Mouse (Mus musculus) neural tube, postnatal 0 days (tissue): Measurements from ENCODE around the gene Fbxw17. TPM values are rescaled to one million over a fixed set of nuclear protein-coding genes. Genes with fewer than 3 reads are reported as not detected.

Experiments used
- polyA plus RNA-seq: library from polyadenylated mRNA; unstranded; fragments of >200 nt; fragmentation: Nextera tagmentation; extraction: Ambion mirVana; gene quantifications from 2 replicates; pipeline ENCODE4 v1.2.1, GENCODE M21; 2015

Gene Fbxw17
- polyA plus RNA-seq = 28.5 and 34.8 TPM in 2 replicates

DNA sequence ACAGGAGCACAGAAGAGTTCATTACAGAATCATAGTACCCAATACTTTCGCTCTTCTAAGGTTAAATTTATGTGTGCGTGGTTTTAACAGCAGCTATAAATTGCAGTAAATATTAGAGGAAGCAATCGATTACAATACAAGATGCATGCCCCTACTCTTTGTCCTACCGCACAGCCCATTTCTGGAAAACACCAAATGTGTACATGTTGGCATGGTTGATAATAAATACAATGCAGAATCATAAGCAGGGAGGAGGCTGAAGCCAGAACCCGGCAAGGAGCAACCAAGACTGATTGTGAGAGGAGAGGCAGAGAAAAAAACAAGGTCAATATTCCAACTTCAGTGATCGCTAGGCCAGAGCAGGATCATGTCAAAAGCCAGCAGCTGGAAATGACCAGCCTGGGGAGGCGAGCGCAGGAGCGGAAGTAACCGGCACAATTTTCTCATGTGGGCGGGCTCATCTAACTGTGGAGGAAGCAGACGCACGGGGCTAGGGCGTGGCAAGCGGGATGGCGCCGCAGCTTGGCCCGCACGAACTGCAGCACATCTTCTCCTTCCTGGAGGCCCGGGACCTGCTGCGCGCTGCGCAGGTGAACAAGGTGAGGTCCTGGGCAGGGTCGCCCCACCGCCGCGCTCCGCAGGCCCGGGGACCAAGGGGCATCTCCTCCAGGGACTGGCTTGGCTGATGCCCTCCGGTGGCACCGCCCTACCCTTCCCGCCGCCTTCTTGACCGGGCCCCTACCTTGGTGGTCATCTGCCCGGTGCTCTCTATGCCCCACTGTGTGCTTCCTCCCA, at the start of gene Fbxw17:
Fbxw17 (plus strand) TSS at position 476 of the 795 bp plus-strand sequence.

DNA sequence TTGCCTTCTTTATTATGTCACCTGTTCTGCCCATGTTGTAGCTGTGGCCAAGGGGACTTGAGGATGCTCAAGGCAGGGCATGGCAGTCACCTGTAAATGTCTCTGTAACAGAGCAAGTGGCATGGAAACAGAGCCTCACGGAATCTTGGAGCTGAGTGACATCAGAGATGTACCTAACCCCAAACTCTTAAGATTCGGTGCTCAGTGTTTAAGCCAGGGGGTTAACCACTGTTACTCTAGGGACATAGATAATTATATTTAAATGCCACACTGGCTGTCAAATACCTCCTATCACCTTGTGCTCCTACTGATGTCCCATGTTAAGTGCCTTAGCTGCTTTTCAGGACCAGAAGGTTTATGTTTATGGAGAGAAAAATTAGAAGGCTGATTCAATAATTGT, 26.1 kb downstream of the Fbxw17 start, which contains the start of gene Gm47429:
Gm47429 (minus strand) TSS at position 101 of the 400 bp plus-strand sequence.

DNA sequence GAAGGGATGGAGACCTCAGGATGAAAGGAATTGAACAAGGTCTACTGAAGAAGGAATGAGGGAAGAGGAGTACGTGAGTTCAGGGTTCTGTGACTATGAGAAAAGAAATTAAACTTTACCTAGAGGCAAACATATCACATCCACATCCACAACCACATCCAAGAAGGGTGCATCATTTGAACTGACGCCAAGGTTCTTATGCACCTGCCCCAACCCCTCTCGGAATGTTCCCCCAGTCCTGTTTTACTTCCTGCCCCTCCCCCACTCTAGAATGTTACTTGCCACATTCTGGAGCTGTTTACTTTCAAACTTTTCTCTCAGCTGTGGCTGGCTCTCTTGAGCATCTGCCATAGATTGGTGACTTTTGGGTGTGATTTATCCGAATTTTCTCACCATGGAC, 49.3 kb downstream of the Fbxw17 start, which contains the start of gene Nutm2:
Nutm2 (plus strand) TSS at position 301 of the 400 bp plus-strand sequence.

Other genes with a start within 250 kb of the Fbxw17 start
- gene Gm906, start 167.6 kb upstream of the Fbxw17 start, polyA plus RNA-seq = not detected in 2 replicates
- gene Gm47429, start 26.0 kb downstream of the Fbxw17 start, polyA plus RNA-seq = not detected in 2 replicates
- not detected in 2 replicates for gene Nutm2, start 49.4 kb downstream of the Fbxw17 start, polyA plus RNA-seq
- not detected in 2 replicates for gene Gm904, start 225.4 kb downstream of the Fbxw17 start, polyA plus RNA-seq